Mouse (Mus musculus) MEL (cell line): ENCODE measurements around the gene Rdh12. TPM values are rescaled to one million over a fixed set of nuclear protein-coding genes. Genes with fewer than 3 reads are reported as not detected.

Experiments
- DNase-seq: peaks from one replicate; pipeline ENCODE4 v3.0.0; 2011; ENCODE audit warnings: low read depth, low spot score
- H3K27ac ChIP-seq: 2 replicates; pipeline ENCODE4 v1.5.1; 2012; ENCODE audit warnings: low read depth, mild to moderate bottlenecking, control low read depth, low read length, moderate library complexity; ENCODE audit not compliant: control insufficient read depth
- H3K27me3 ChIP-seq, 2 experiments: fragments of 150-350 bp in 1 of 2; sonication (generic) in 1 of 2; 2 replicates each; pipeline ENCODE4 v1.6.1; 2012; ENCODE audit warnings: low read length in 2 of 2, mild to moderate bottlenecking in 2 of 2, improper control_type of control experiment in 1 of 2, moderate library complexity in 1 of 2; ENCODE audit not compliant: insufficient read depth in 2 of 2, control insufficient read depth in 1 of 2
- H3K36me3 ChIP-seq, 2 experiments: 2 replicates each; pipeline ENCODE4 v1.6.1; 2012 to 2014; ENCODE audit warnings: low read length in 2 of 2, improper control_type of control experiment in 1 of 2, inconsistent platforms in 1 of 2, mild to moderate bottlenecking in 1 of 2; ENCODE audit not compliant: insufficient read depth in 2 of 2, control insufficient read depth in 1 of 2
- H3K4me1 ChIP-seq, 2 experiments: fragments of 150-350 bp in 1 of 2; sonication (generic) in 1 of 2; 2 replicates each; pipeline ENCODE4 v1.6.1; 2012; ENCODE audit warnings: low read length in 2 of 2, improper control_type of control experiment in 1 of 2, mild to moderate bottlenecking in 1 of 2; ENCODE audit not compliant: insufficient read depth in 2 of 2, control insufficient read depth in 1 of 2
- H3K4me3 ChIP-seq, 2 experiments: fragments of 150-350 bp in 1 of 2; sonication (generic) in 1 of 2; 2 replicates each; pipeline ENCODE4 v1.5.1; 2012; ENCODE audit warnings: low read depth in 2 of 2, low read length in 2 of 2, mild to moderate bottlenecking in 2 of 2, moderate library complexity in 2 of 2, control low read depth in 1 of 2, improper control_type of control experiment in 1 of 2; ENCODE audit not compliant: control insufficient read depth in 1 of 2, insufficient read depth in 1 of 2
- H3K79me2 ChIP-seq: 2 replicates; pipeline ENCODE4 v1.6.1; 2012; ENCODE audit warnings: mild to moderate bottlenecking, low read length, moderate library complexity; ENCODE audit not compliant: control insufficient read depth, poor library complexity, insufficient read depth
- H3K9ac ChIP-seq: 2 replicates; pipeline ENCODE4 v1.6.1; 2012; ENCODE audit warnings: low read depth, mild to moderate bottlenecking, control low read depth, low read length, moderate library complexity; ENCODE audit not compliant: control insufficient read depth, poor library complexity, severe bottlenecking
- H3K9me3 ChIP-seq: fragments of 150-350 bp; sonication (generic); replicated peaks from 2 replicates; pipeline ENCODE4 v1.6.1; 2012; ENCODE audit warnings: mild to moderate bottlenecking, low read length, improper control_type of control experiment, moderate library complexity; ENCODE audit not compliant: insufficient read depth
- BHLHE40 ChIP-seq: IDR thresholded peaks from 2 replicates; pipeline ENCODE4 v1.6.1; 2012; ENCODE audit warnings: low read depth, mild to moderate bottlenecking, inconsistent platforms, low read length, improper control_type of control experiment, borderline replicate concordance
- CHD1 ChIP-seq: IDR thresholded peaks from 2 replicates; pipeline ENCODE4 v1.6.1; 2012; ENCODE audit warnings: low read depth, mild to moderate bottlenecking, inconsistent platforms, low read length, improper control_type of control experiment
- CHD2 ChIP-seq: IDR thresholded peaks from 2 replicates; pipeline ENCODE4 v1.6.1; 2011; ENCODE audit warnings: low read length, improper control_type of control experiment
- CTCF ChIP-seq, 3 experiments: IDR thresholded peaks in 2 of 3; conservative IDR thresholded peaks in 1 of 3; 2 replicates each; pipeline ENCODE4 v1.5.1; 2011 to 2012; ENCODE audit warnings: low read length in 3 of 3, low read depth in 2 of 3, mild to moderate bottlenecking in 2 of 3, improper control_type of control experiment in 1 of 3, inconsistent platforms in 1 of 3, mixed read lengths in 1 of 3, moderate library complexity in 1 of 3; ENCODE audit not compliant: control insufficient read depth in 1 of 3, insufficient read depth in 1 of 3, poor library complexity in 1 of 3, severe bottlenecking in 1 of 3
- E2F4 ChIP-seq: IDR thresholded peaks from 2 replicates; pipeline ENCODE4 v1.6.1; 2011; ENCODE audit warnings: low read depth, low read length, improper control_type of control experiment, borderline replicate concordance
- ELF1 ChIP-seq: IDR thresholded peaks from 2 replicates; pipeline ENCODE4 v1.6.1; 2014; ENCODE audit warnings: low read depth, mild to moderate bottlenecking, inconsistent platforms, low read length, improper control_type of control experiment, moderate library complexity
- EP300 ChIP-seq, 2 experiments: IDR thresholded peaks; 2 replicates each; pipeline ENCODE4 v1.6.1; 2011; ENCODE audit warnings: improper control_type of control experiment in 2 of 2, low read length in 2 of 2, low read depth in 1 of 2, mild to moderate bottlenecking in 1 of 2
- ETS1 ChIP-seq: IDR thresholded peaks from 2 replicates; pipeline ENCODE4 v1.6.1; 2012; ENCODE audit warnings: low read depth, mild to moderate bottlenecking, inconsistent platforms, low read length, improper control_type of control experiment, moderate library complexity
- GATA1 ChIP-seq: IDR thresholded peaks from 2 replicates; pipeline ENCODE4 v1.6.1; 2011; ENCODE audit warnings: low read depth, low read length, improper control_type of control experiment
- HCFC1 ChIP-seq: IDR thresholded peaks from 2 replicates; pipeline ENCODE4 v1.6.1; 2012; ENCODE audit warnings: low read depth, mild to moderate bottlenecking, inconsistent platforms, low read length, improper control_type of control experiment, moderate library complexity
- KAT2A ChIP-seq: conservative IDR thresholded peaks from 2 replicates; pipeline ENCODE4 v1.6.1; 2012; ENCODE audit warnings: low read depth, low read length, improper control_type of control experiment, inconsistent platforms
- MAX ChIP-seq: IDR thresholded peaks from 2 replicates; pipeline ENCODE4 v1.6.1; 2011; ENCODE audit warnings: low read length, improper control_type of control experiment
- MEF2A ChIP-seq: IDR thresholded peaks from 2 replicates; pipeline ENCODE4 v1.6.1; 2014; ENCODE audit warnings: low read depth, mild to moderate bottlenecking, inconsistent platforms, low read length, improper control_type of control experiment; ENCODE audit not compliant: poor library complexity, insufficient replicate concordance, severe bottlenecking; ENCODE audit errors: extremely low read depth
- MXI1 ChIP-seq: IDR thresholded peaks from 2 replicates; pipeline ENCODE4 v1.6.1; 2011; ENCODE audit warnings: mild to moderate bottlenecking, low read depth, low read length, improper control_type of control experiment
- MYC ChIP-seq: IDR thresholded peaks from 2 replicates; pipeline ENCODE4 v1.6.1; 2011; ENCODE audit warnings: low read depth, mild to moderate bottlenecking, low read length, improper control_type of control experiment, moderate library complexity
- NELFE ChIP-seq: IDR thresholded peaks from 2 replicates; pipeline ENCODE4 v1.6.1; 2011; ENCODE audit warnings: low read depth, low read length, improper control_type of control experiment
- POLR2A ChIP-seq, 2 experiments: IDR thresholded peaks; 2 replicates each; pipeline ENCODE4 v1.6.1; 2011 to 2012; ENCODE audit warnings: low read length in 2 of 2, mild to moderate bottlenecking in 2 of 2, control low read depth in 1 of 2, improper control_type of control experiment in 1 of 2, low read depth in 1 of 2, moderate library complexity in 1 of 2; ENCODE audit not compliant: control insufficient read depth in 1 of 2, insufficient read depth in 1 of 2, poor library complexity in 1 of 2
- POLR2AphosphoS2 ChIP-seq: IDR thresholded peaks from 2 replicates; pipeline ENCODE4 v1.6.1; 2011; ENCODE audit warnings: low read length, improper control_type of control experiment
- POLR2AphosphoS5 ChIP-seq: IDR thresholded peaks from 2 replicates; pipeline ENCODE4 v1.6.1; 2012; ENCODE audit warnings: low read depth, borderline replicate concordance, mild to moderate bottlenecking, inconsistent platforms, low read length, moderate library complexity, mixed read lengths
- RCOR1 ChIP-seq: IDR thresholded peaks from 2 replicates; pipeline ENCODE4 v1.6.1; 2012; ENCODE audit warnings: low read depth, mild to moderate bottlenecking, inconsistent platforms, low read length, improper control_type of control experiment
- SIN3A ChIP-seq: IDR thresholded peaks from 2 replicates; pipeline ENCODE4 v1.6.1; 2012; ENCODE audit warnings: low read length, improper control_type of control experiment, inconsistent platforms
- SMC3 ChIP-seq: IDR thresholded peaks from 2 replicates; pipeline ENCODE4 v1.6.1; 2011; ENCODE audit warnings: low read depth, low read length, improper control_type of control experiment
- TAL1 ChIP-seq: IDR thresholded peaks from 2 replicates; pipeline ENCODE4 v1.6.1; 2012; ENCODE audit warnings: mild to moderate bottlenecking, inconsistent platforms, low read length, moderate library complexity, mixed read lengths
- TBP ChIP-seq: IDR thresholded peaks from 2 replicates; pipeline ENCODE4 v1.8.0; 2011; ENCODE audit warnings: low read depth, low read length, improper control_type of control experiment
- TCF12 ChIP-seq: IDR thresholded peaks from 2 replicates; pipeline ENCODE4 v1.6.1; 2014; ENCODE audit warnings: low read depth, mild to moderate bottlenecking, inconsistent platforms, low read length, improper control_type of control experiment, moderate library complexity
- UBTF ChIP-seq: IDR thresholded peaks from 2 replicates; pipeline ENCODE4 v1.6.1; 2012; ENCODE audit warnings: low read depth, mild to moderate bottlenecking, inconsistent platforms, low read length, improper control_type of control experiment, moderate library complexity, borderline replicate concordance; ENCODE audit not compliant: insufficient read depth
- USF1 ChIP-seq: IDR thresholded peaks from 2 replicates; pipeline ENCODE4 v1.6.1; 2014; ENCODE audit warnings: low read depth, mild to moderate bottlenecking, inconsistent platforms, low read length, improper control_type of control experiment, moderate library complexity
- ZC3H11A ChIP-seq: IDR thresholded peaks from 2 replicates; pipeline ENCODE4 v1.6.1; 2012; ENCODE audit warnings: low read depth, mild to moderate bottlenecking, inconsistent platforms, low read length, improper control_type of control experiment
- ZMIZ1 ChIP-seq: IDR thresholded peaks from 2 replicates; pipeline ENCODE4 v1.6.1; 2012; ENCODE audit warnings: low read depth, mild to moderate bottlenecking, inconsistent platforms, low read length, improper control_type of control experiment, moderate library complexity
- ZNF384 ChIP-seq: IDR thresholded peaks from 2 replicates; pipeline ENCODE4 v1.6.1; 2012; ENCODE audit warnings: low read depth, mild to moderate bottlenecking, inconsistent platforms, low read length, improper control_type of control experiment
- polyA plus RNA-seq, 2 experiments: library from polyadenylated mRNA; stranded (reverse) in 1 of 2; unstranded in 1 of 2; fragments of >175 nt in 1 of 2; fragments of >200 nt in 1 of 2; gene quantifications; 2 replicates each; pipeline versions ENCODE4 v1.2.1 to v1.2.4; 2012; ENCODE audit warnings: low replicate concordance in 2 of 2, low read depth in 1 of 2; ENCODE audit not compliant: insufficient read length in 2 of 2, insufficient read depth in 1 of 2, missing spikeins in 1 of 2
- total RNA-seq: library from RNA; depleted of rRNA; stranded (reverse); fragments of 300-350 nt; gene quantifications from 2 replicates; pipeline ENCODE4 v1.2.3, GENCODE M21; 2012

The Rdh12 gene
- total and polyA plus RNA-seq, 3 experiments: 0.15 to 0.35 TPM; not detected in 1

DNA sequence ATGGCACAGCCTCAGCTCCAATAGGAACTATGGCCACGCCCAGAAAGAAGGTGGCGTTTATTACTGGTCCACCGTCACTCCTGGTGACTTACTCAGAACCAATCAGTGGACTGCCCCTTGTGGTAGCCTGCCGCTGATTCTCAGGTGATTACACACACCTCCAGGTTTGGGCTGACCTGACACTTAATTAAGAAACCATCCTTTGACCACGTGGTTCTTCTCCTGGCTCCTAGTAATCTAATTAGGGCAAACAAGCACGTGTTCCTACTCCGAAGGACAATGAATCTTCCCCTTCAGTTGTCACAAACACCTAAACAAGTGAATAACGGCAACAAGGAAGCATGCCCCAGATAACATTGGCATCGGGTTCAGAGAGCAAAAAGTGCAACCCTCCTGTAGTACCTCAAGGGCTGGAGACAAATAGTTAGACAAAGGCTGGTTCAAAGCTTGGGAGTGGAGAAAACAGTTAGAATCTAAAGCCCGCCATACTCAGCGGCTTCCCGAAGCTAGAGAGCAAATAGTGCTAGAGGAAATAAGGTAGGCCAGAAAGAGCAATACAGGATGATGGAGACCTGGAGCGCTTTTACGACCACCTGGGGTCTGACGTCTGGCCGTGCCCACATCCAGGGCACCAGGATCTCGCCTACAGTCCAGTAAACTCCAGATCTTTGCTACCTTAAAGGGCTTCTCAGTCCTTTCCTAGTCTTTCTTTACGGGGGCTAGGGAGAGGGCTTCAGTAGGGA is 17.6 kb upstream of the Rdh12 start (continued):
- no peak for TF ChIP-seq TAL1
- TF ChIP-seq MXI1: peak; percentile 98
- TF ChIP-seq MAX: peak; percentile 99
- no peak for TF ChIP-seq POLR2AphosphoS5
- TF ChIP-seq CHD2: no peak
- TF ChIP-seq TBP: peak; percentile 42; the same call in 1 of the 2 replicates
- 0 out of 2 replicates have a peak, but pooled peaks have one; percentile 10 for TF ChIP-seq GATA1
- TF ChIP-seq TCF12: no peak
- no peak for TF ChIP-seq ZMIZ1
- no peak for TF ChIP-seq ZC3H11A
- no peak for TF ChIP-seq UBTF
- TF ChIP-seq MYC: peak; percentile 85
- TF ChIP-seq ZNF384: no peak
- TF ChIP-seq NELFE: peak; percentile 57
- TF ChIP-seq USF1: peak; percentile 72
- no peak for TF ChIP-seq POLR2AphosphoS2
- no peak for TF ChIP-seq MEF2A
- peak in 1 of 2 experiments; percentile 37; a peak in 2 of 4 replicates for TF ChIP-seq POLR2A (IDR thresholded peaks at IDR 0.05; ENCODE audit: control insufficient read depth in 1 of 2, insufficient read depth in 1 of 2, low read depth in 1 of 2, low read length in 2 of 2, poor library complexity in 1 of 2)
- TF ChIP-seq ETS1: 0 out of 2 replicates have a peak, but pooled peaks have one; percentile 30
- no peak for TF ChIP-seq CTCF (IDR thresholded peaks at IDR 0.05 in 2 of 3, conservative IDR thresholded peaks at IDR 0.05 in 1 of 3; ENCODE audit: control insufficient read depth in 1 of 3, insufficient read depth in 1 of 3, low read depth in 2 of 3, low read length in 3 of 3, poor library complexity in 1 of 3, severe bottlenecking in 1 of 3)
- TF ChIP-seq CHD1: 0 out of 2 replicates have a peak, but pooled peaks have one; percentile 2
- peak; percentile 16; the same call in 1 of the 2 replicates for TF ChIP-seq KAT2A
- TF ChIP-seq SMC3: no peak

DNA sequence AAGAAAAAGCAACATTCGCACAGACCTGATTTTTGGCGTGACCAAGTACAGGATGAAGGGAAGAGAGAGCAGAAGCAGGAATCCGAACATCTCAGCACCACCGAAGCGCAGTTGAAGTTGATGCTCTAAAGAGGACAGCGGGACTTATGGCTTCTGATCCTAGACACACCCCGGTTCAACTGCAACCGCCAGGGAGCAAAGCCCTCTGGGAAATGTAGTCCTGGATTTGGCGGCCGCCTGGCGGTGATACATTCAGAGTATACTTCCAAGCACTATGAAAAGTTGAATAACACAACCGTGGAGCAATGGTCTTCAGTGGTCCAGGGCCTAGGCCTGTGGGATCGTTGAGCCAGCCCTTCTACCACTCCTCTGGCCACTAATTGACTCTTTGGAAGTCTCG is 17.0 kb upstream of the Rdh12 start:
- Histone ChIP-seq H3K27ac (0 out of 2 replicates have a peak overlapping the region, but pooled peaks have one; percentile 14), H3K79me2 (no peaks in the 10 kb centered on the region; the same call in 1 of the 2 replicates), H3K9me3 (no peaks in the 10 kb centered on the region), H3K4me1 (peaks cover 0 to 12% of the 10 kb centered on the region in 2 experiments; a peak in 3 of 4 replicates), H3K9ac (peak overlapping the region; percentile 68), H3K4me3 (peak overlapping the region; percentile 73 to 97), H3K27me3 (no peaks in the 10 kb centered on the region), H3K36me3 (peaks cover 6 to 8% of the 10 kb centered on the region in 2 experiments)
- peak; percentile 93 for DNase-seq
- TF ChIP-seq CHD2: no peak
- no peak for TF ChIP-seq MAX
- no peak for TF ChIP-seq BHLHE40
- peak; percentile 49; the same call in 1 of the 2 replicates for TF ChIP-seq MXI1
- TF ChIP-seq ETS1: 0 out of 2 replicates have a peak, but pooled peaks have one; percentile 20
- no peak for TF ChIP-seq MYC
- TF ChIP-seq HCFC1: peak; percentile 98
- peak; percentile 63 for TF ChIP-seq TBP
- peak in 2 of 3 experiments; percentile 21 to 37; a peak in 2 of 6 replicates for TF ChIP-seq CTCF (IDR thresholded peaks at IDR 0.05 in 2 of 3, conservative IDR thresholded peaks at IDR 0.05 in 1 of 3; ENCODE audit: control insufficient read depth in 1 of 3, insufficient read depth in 1 of 3, low read depth in 2 of 3, low read length in 3 of 3, poor library complexity in 1 of 3, severe bottlenecking in 1 of 3)
- peak; percentile 68 for TF ChIP-seq ELF1
- TF ChIP-seq E2F4: peak; percentile 39; the same call in 1 of the 2 replicates
- peak in 1 of 2 experiments; percentile 60; a peak in 2 of 4 replicates for TF ChIP-seq POLR2A (IDR thresholded peaks at IDR 0.05; ENCODE audit: control insufficient read depth in 1 of 2, insufficient read depth in 1 of 2, low read depth in 1 of 2, low read length in 2 of 2, poor library complexity in 1 of 2)
- TF ChIP-seq SIN3A: peak; percentile 90
- peak; percentile 29; the same call in 1 of the 2 replicates for TF ChIP-seq NELFE
- no peak for TF ChIP-seq TAL1
- no peak for TF ChIP-seq ZMIZ1
- no peak for TF ChIP-seq MEF2A
- peak in 1 of 2 experiments; percentile 48; a peak in 2 of 4 replicates for TF ChIP-seq EP300 (IDR thresholded peaks at IDR 0.05; ENCODE audit: low read depth in 1 of 2, low read length in 2 of 2)
- peak; percentile 35; the same call in 1 of the 2 replicates for TF ChIP-seq TCF12
- no peak for TF ChIP-seq RCOR1
